In genomic region chr1:71897464-71898051, GRCm38 (mm10) we compare ENCODE assay signal across 13 mouse cellular contexts.
DNase-seq lines count a peak whose midpoint lies in the region; ATAC-seq and TF ChIP-seq lines count a peak whose summit lies in the region.
"Had no signal": no experiment of that assay in that cellular context is flagged by ENCODE, and none has a peak within 500 bp of the region (broad histone marks: within the 10 kb centered on the region; RNA-seq: fewer than 3 reads in every experiment).

No protein-coding gene starts in this region.

- H3K4me1 ChIP-seq in hindbrain, embryonic 14.5 days (replicated peaks; ENCODE audit: control insufficient read depth, insufficient read depth, low read length) = 0 out of 2 replicates have a peak, but pooled peaks cover 11% of the 10 kb centered on the region
- peaks cover 8% of the 10 kb centered on the region for H3K4me1 ChIP-seq in hindbrain, embryonic 10.5 days (replicated peaks)
- peaks cover 10% of the 10 kb centered on the region for H3K4me1 ChIP-seq in heart, postnatal 0 days (ENCODE audit: control insufficient read depth, insufficient read depth)

- no peaks in the 10 kb centered on the region for H3K9me3 ChIP-seq in hindbrain, embryonic 14.5 days (ENCODE audit: control insufficient read depth, low read length)
- H3K9me3 ChIP-seq in hindbrain, embryonic 10.5 days = no peaks in the 10 kb centered on the region
- no peaks in the 10 kb centered on the region for H3K9me3 ChIP-seq in heart, postnatal 0 days (replicated peaks; ENCODE audit: control insufficient read depth, low read length)
- H3K9me3 ChIP-seq: embryonic facial prominence, embryonic 15.5 days; liver, embryonic 15.5 days had no signal

- TF ChIP-seq EP300 in heart, postnatal 0 days (IDR thresholded peaks at IDR 0.05; ENCODE audit: low read depth) = no peak

- H3K4me2 ChIP-seq in hindbrain, embryonic 14.5 days (replicated peaks) = no peak overlapping the region
- no peak overlapping the region for H3K4me2 ChIP-seq in heart, postnatal 0 days (ENCODE audit: low read depth, low read length)
- H3K4me2 ChIP-seq: embryonic facial prominence, embryonic 15.5 days; liver, embryonic 15.5 days had no signal

- H3K36me3 ChIP-seq in hindbrain, embryonic 14.5 days (replicated peaks; ENCODE audit: control insufficient read depth, insufficient read depth) = no peaks in the 10 kb centered on the region
- H3K36me3 ChIP-seq in hindbrain, embryonic 10.5 days = no peaks in the 10 kb centered on the region
- no peaks in the 10 kb centered on the region for H3K36me3 ChIP-seq in heart, postnatal 0 days (replicated peaks; ENCODE audit: control insufficient read depth, insufficient read depth, low read length)
- H3K36me3 ChIP-seq: embryonic facial prominence, embryonic 15.5 days; liver, embryonic 15.5 days had no signal

- H3K9ac ChIP-seq in hindbrain, embryonic 14.5 days = no peak overlapping the region
- no peak overlapping the region for H3K9ac ChIP-seq in heart, postnatal 0 days (replicated peaks; ENCODE audit: low read depth, low read length)
- H3K9ac ChIP-seq: embryonic facial prominence, embryonic 15.5 days; liver, embryonic 15.5 days had no signal

- H3K27me3 ChIP-seq in hindbrain, embryonic 14.5 days (ENCODE audit: control insufficient read depth, insufficient read depth, low read length) = no peaks in the 10 kb centered on the region
- H3K27me3 ChIP-seq in hindbrain, embryonic 10.5 days (ENCODE audit: insufficient read depth, poor library complexity, severe bottlenecking) = no peaks in the 10 kb centered on the region
- H3K27me3 ChIP-seq in heart, postnatal 0 days (ENCODE audit: control insufficient read depth, insufficient read depth, low read length) = no peaks in the 10 kb centered on the region
- H3K27me3 ChIP-seq: embryonic facial prominence, embryonic 15.5 days; liver, embryonic 15.5 days had no signal

- H3K4me3 ChIP-seq in hindbrain, embryonic 14.5 days (replicated peaks; ENCODE audit: low read length) = no peak overlapping the region
- no peak overlapping the region for H3K4me3 ChIP-seq in hindbrain, embryonic 10.5 days
- H3K4me3 ChIP-seq in heart, postnatal 0 days (ENCODE audit: low read depth, low read length) = no peak overlapping the region
- H3K4me3 ChIP-seq: embryonic facial prominence, embryonic 15.5 days; layer of hippocampus, adult 2 months; liver, embryonic 15.5 days had no signal

- no peak for TF ChIP-seq CTCF in heart, postnatal 0 days (IDR thresholded peaks at IDR 0.05; ENCODE audit: low read depth)

- 73% methylated on average over 8 of the region's 8 CpGs for WGBS in hindbrain, embryonic 14.5 days
- WGBS in hindbrain, embryonic 10.5 days = 94% methylated on average over 8 of the region's 8 CpGs
- WGBS in heart, postnatal 0 days = 16% methylated on average over 8 of the region's 8 CpGs

- peak; percentile 48; the same call in 1 of the 2 replicates for ATAC-seq in hindbrain, embryonic 14.5 days (ENCODE audit: low FRiP score)
- ATAC-seq in heart, postnatal 0 days (ENCODE audit: insufficient read depth, low read depth) = no peak
- ATAC-seq: intestine, embryonic 16.5 days had no signal

- H3K27ac ChIP-seq in hindbrain, embryonic 14.5 days = no peak overlapping the region
- H3K27ac ChIP-seq in hindbrain, embryonic 10.5 days = no peak overlapping the region
- no peak overlapping the region for H3K27ac ChIP-seq in heart, postnatal 0 days (ENCODE audit: low read depth)
- H3K27ac ChIP-seq: embryonic facial prominence, embryonic 15.5 days; layer of hippocampus, adult 2 months; liver, embryonic 15.5 days had no signal

- DNase-seq in hindbrain, embryonic 14.5 days (ENCODE audit: low spot score) = no peak
- DNase-seq in hindbrain, embryonic 10.5 days (ENCODE audit: low spot score) = no peak
- peak; percentile 17 for DNase-seq in right cerebral cortex, postnatal 14 days
- DNase-seq in right cerebral cortex, postnatal 36 days (ENCODE audit: low spot score in 2 of 2) = no peak
- peak; percentile 11 for DNase-seq in heart, postnatal 0 days (ENCODE audit: low spot score)
- DNase-seq in right cerebral cortex, postnatal 4 days = peak; percentile 26
- no peak for DNase-seq in cerebellum, adult 18-20 months
- DNase-seq: cerebellum, adult 2 months; gastrocnemius, postnatal 14 days had no signal

Comparison
In these comparisons a context has a peak if more than half of its experiments do, and no peak if none do; other contexts are left out.
1. DNase-seq: peak in right cerebral cortex, postnatal 14 days (single experiment), heart, postnatal 0 days (single experiment) and right cerebral cortex, postnatal 4 days (single experiment); none in hindbrain, embryonic 14.5 days (single experiment), hindbrain, embryonic 10.5 days (single experiment), right cerebral cortex, postnatal 36 days (0 of 2) and cerebellum, adult 18-20 months (0 of 2).